In genomic region chr17:26415355-26415865, GRCm38 (mm10) we compare ENCODE assay signal across 8 mouse cellular contexts. TPM values are rescaled to one million over a fixed set of nuclear protein-coding genes. Genes with fewer than 3 reads are reported as not detected.
DNase-seq lines count a peak whose midpoint lies in the region; ATAC-seq and TF ChIP-seq lines count a peak whose summit lies in the region.

No protein-coding gene starts in this region.

- H3K27me3 ChIP-seq in erythroblast, embryonic 14.5 days (ENCODE audit: control insufficient read depth) = peaks cover 90% of the 10 kb centered on the region
- H3K27me3 ChIP-seq in hindbrain, postnatal 0 days (ENCODE audit: insufficient read depth, low read length) = no peaks in the 10 kb centered on the region
- no peaks in the 10 kb centered on the region for H3K27me3 ChIP-seq in lung, postnatal 0 days (replicated peaks; ENCODE audit: insufficient read depth, low read length)

- peak; percentile 30 for DNase-seq in thymus, postnatal 0 days (ENCODE audit: low spot score)
- DNase-seq in thymus, postnatal 25 days = no peak
- peak; percentile 54 for DNase-seq in hindbrain, postnatal 0 days (ENCODE audit: low spot score)
- no peak for DNase-seq in lung, postnatal 0 days (ENCODE audit: low spot score)
- DNase-seq in layer of hippocampus, adult 9-10 months (ENCODE audit: low spot score) = no peak

- under 1% methylated on average over 26 of the region's 27 CpGs for WGBS in hindbrain, postnatal 0 days
- WGBS in lung, postnatal 0 days = 3% methylated on average over 27 of the region's 27 CpGs

- TF ChIP-seq CTCF in hindbrain, postnatal 0 days (IDR thresholded peaks at IDR 0.05; ENCODE audit: low read depth) = no peak
- no peak; the same call in 1 of the 2 replicates for TF ChIP-seq CTCF in lung, postnatal 0 days (IDR thresholded peaks at IDR 0.05)

- H3K4me1 ChIP-seq in erythroblast, embryonic 14.5 days (ENCODE audit: control insufficient read depth) = peaks cover 21% of the 10 kb centered on the region
- peaks cover 3% of the 10 kb centered on the region; the same call in 1 of the 2 replicates for H3K4me1 ChIP-seq in hindbrain, postnatal 0 days (ENCODE audit: insufficient read depth, low read length)
- H3K4me1 ChIP-seq in lung, postnatal 0 days (ENCODE audit: insufficient read depth, low read depth, low read length) = 0 out of 2 replicates have a peak, but pooled peaks cover 7% of the 10 kb centered on the region

- H3K4me2 ChIP-seq in hindbrain, postnatal 0 days (ENCODE audit: low read depth, low read length) = peak overlapping the region; percentile 97
- peak overlapping the region; percentile 99 for H3K4me2 ChIP-seq in lung, postnatal 0 days (replicated peaks; ENCODE audit: low read depth, low read length)

- peak overlapping the region; percentile 84 for H3K9ac ChIP-seq in hindbrain, postnatal 0 days (replicated peaks; ENCODE audit: low read length)
- H3K9ac ChIP-seq in lung, postnatal 0 days (replicated peaks; ENCODE audit: low read depth) = peak overlapping the region; percentile 56

- peak overlapping the region; percentile 60; the same call in 1 of the 2 replicates for H3K27ac ChIP-seq in hindbrain, postnatal 0 days
- 0 out of 2 replicates have a peak overlapping the region, but pooled peaks have one; percentile 51 for H3K27ac ChIP-seq in lung, postnatal 0 days (ENCODE audit: low read length)

- no peaks in the 10 kb centered on the region for H3K36me3 ChIP-seq in erythroblast, embryonic 14.5 days (ENCODE audit: control insufficient read depth)
- no peaks in the 10 kb centered on the region for H3K36me3 ChIP-seq in hindbrain, postnatal 0 days (ENCODE audit: insufficient read depth, low read length)
- no peaks in the 10 kb centered on the region for H3K36me3 ChIP-seq in lung, postnatal 0 days (ENCODE audit: insufficient read depth, low read length)

- no peaks in the 10 kb centered on the region for H3K9me3 ChIP-seq in erythroblast, embryonic 14.5 days (ENCODE audit: control insufficient read depth, low read length)
- H3K9me3 ChIP-seq in hindbrain, postnatal 0 days (ENCODE audit: low read length) = no peaks in the 10 kb centered on the region
- no peaks in the 10 kb centered on the region for H3K9me3 ChIP-seq in lung, postnatal 0 days (ENCODE audit: low read length)

- ATAC-seq in erythroblast, adult 5-6 weeks (replicated peaks; ENCODE audit: low FRiP score, poor library complexity, severe bottlenecking) = no peak
- ATAC-seq in hindbrain, postnatal 0 days = no peak
- ATAC-seq in lung, postnatal 0 days = no peak
- ATAC-seq in monocyte, adult 5-6 weeks (replicated peaks; ENCODE audit: insufficient number of reproducible peaks, low FRiP score, low TSS enrichment, poor library complexity, severe bottlenecking) = no peak

- no peak for TF ChIP-seq EP300 in lung, postnatal 0 days (IDR thresholded peaks at IDR 0.05)

- H3K4me3 ChIP-seq in erythroblast, embryonic 14.5 days (replicated peaks) = peak overlapping the region; percentile 57
- peak overlapping the region; percentile 83 for H3K4me3 ChIP-seq in hindbrain, postnatal 0 days (ENCODE audit: low read length)
- H3K4me3 ChIP-seq in lung, postnatal 0 days (ENCODE audit: low read depth, low read length) = peak overlapping the region; percentile 62

RNA-seq across cellular contexts. Expression of gene Neurl1b, which starts 0.8 kb away (rescaled TPM):
- not detected in 2 replicates for polyA plus RNA-seq in erythroblast, embryonic 14.5 days (2012)
- 0.42 and 1.7 TPM in 2 replicates for total RNA-seq in erythroblast, adult 5-6 weeks (2015; ENCODE audit: low replicate concordance)
- total RNA-seq in erythroblast, adult 5-6 weeks (2017; ENCODE audit: low replicate concordance) = 0.14 and 0.77 TPM in 2 replicates
- 0.39 and 1.3 TPM in 2 replicates for polyA plus RNA-seq in thymus, postnatal 0 days (2015; fragmentation: Nextera tagmentation; extraction: Ambion mirVana)
- 60.4 and 67.5 TPM in 2 replicates for total RNA-seq in hindbrain, postnatal 0 days (2014; rRNA removed)
- polyA plus RNA-seq in hindbrain, postnatal 0 days (2015; fragmentation: Nextera tagmentation; extraction: Ambion mirVana) = 1.7 and 2.1 TPM in 2 replicates
- polyA plus RNA-seq in lung, postnatal 0 days (2015; fragmentation: Nextera tagmentation; extraction: Ambion mirVana) = 0.98 and 1.5 TPM in 2 replicates
- total RNA-seq in monocyte, adult 5-6 weeks (2017) = 0.11 to 0.29 TPM in 2 of 3 replicates, not detected in the other

Comparison
In these comparisons a context has a peak if more than half of its experiments do, and no peak if none do; other contexts are left out.
1. DNase-seq: peak in thymus, postnatal 0 days (single experiment) and hindbrain, postnatal 0 days (single experiment); none in thymus, postnatal 25 days (single experiment), lung, postnatal 0 days (single experiment) and layer of hippocampus, adult 9-10 months (single experiment).
2. Peak in every context shown above with its lines, with median percentiles within 50 percentile points of each other: H3K4me3 ChIP-seq.